Mouse (Mus musculus) bone marrow macrophage, adult 2 months (primary cell): ENCODE measurements around the gene Sox11. TPM values are rescaled to one million over a fixed set of nuclear protein-coding genes. Genes with fewer than 3 reads are reported as not detected.

Experiments
- H3K27ac ChIP-seq: 2 replicates; pipeline ENCODE4 v1.5.1; 2012; ENCODE audit warnings: low read depth, low read length; ENCODE audit not compliant: insufficient read depth
- H3K4me1 ChIP-seq: 2 replicates; pipeline ENCODE4 v1.6.1; 2012; ENCODE audit warnings: low read length; ENCODE audit not compliant: control insufficient read depth, insufficient read depth
- H3K4me3 ChIP-seq: 2 replicates; pipeline ENCODE4 v1.5.1; 2012; ENCODE audit warnings: mild to moderate bottlenecking, low read length, moderate library complexity; ENCODE audit not compliant: insufficient read depth
- CTCF ChIP-seq: IDR thresholded peaks from 2 replicates; pipeline ENCODE4 v1.5.1; 2012; ENCODE audit warnings: low read depth, mild to moderate bottlenecking, low read length, moderate library complexity
- POLR2A ChIP-seq: IDR thresholded peaks from 2 replicates; pipeline ENCODE4 v1.6.1; 2012; ENCODE audit warnings: mild to moderate bottlenecking, low read depth, low read length, borderline replicate concordance
- polyA plus RNA-seq: library from polyadenylated mRNA; stranded (reverse); fragments of >200 nt; gene quantifications from 2 replicates; pipeline ENCODE4 v1.2.4, GENCODE M21; 2012; ENCODE audit not compliant: missing spikeins, insufficient read depth, insufficient read length

Gene Sox11
- polyA plus RNA-seq, 1 experiment, result not detected

GRCm38 (mm10) chr12:27356571-27356970 is 14.2 kb upstream of the Sox11 start:
- TF ChIP-seq POLR2A, result no peak
- Histone ChIP-seq H3K27ac (no peak overlapping the region), H3K4me3 (no peak overlapping the region), H3K4me1 (no peaks in the 10 kb centered on the region)

GRCm38 (mm10) chr12:27343606-27344410 is 1.4 kb upstream of the Sox11 start:
- Histone ChIP-seq H3K4me1 (no peaks in the 10 kb centered on the region), H3K4me3 (no peak overlapping the region), H3K27ac (no peak overlapping the region)
- TF ChIP-seq CTCF (no peak), POLR2A (no peak)

GRCm38 (mm10) chr12:27342691-27343605 is 574 bp upstream of the Sox11 start:
- Histone ChIP-seq H3K4me3 (no peak overlapping the region), H3K27ac (no peak overlapping the region), H3K4me1 (no peaks in the 10 kb centered on the region)
- TF ChIP-seq POLR2A (no peak), CTCF (no peak)

- Histone ChIP-seq H3K4me1 (no peaks in the 10 kb centered on the region), H3K27ac (no peak overlapping the region), H3K4me3 (no peak overlapping the region)
- no peak for TF ChIP-seq POLR2A
- no peak for TF ChIP-seq CTCF
Measured at GRCm38 (mm10) chr12:27341130-27341870, 1.1 kb downstream of the Sox11 start.

- Histone ChIP-seq H3K4me3 (no peak overlapping the region), H3K4me1 (no peaks in the 10 kb centered on the region), H3K27ac (no peak overlapping the region)
- TF ChIP-seq POLR2A, result no peak
- no peak for TF ChIP-seq CTCF
Measured at GRCm38 (mm10) chr12:27340451-27341035, 1.8 kb downstream of the Sox11 start.

GRCm38 (mm10) chr12:27339171-27339751 is 3.1 kb downstream of the Sox11 start:
- Histone ChIP-seq H3K27ac (no peak overlapping the region), H3K4me3 (no peak overlapping the region), H3K4me1 (no peaks in the 10 kb centered on the region)
- TF ChIP-seq POLR2A (no peak), CTCF (no peak)

- H3K4me1 ChIP-seq, result no peaks in the 10 kb centered on the region
- TF ChIP-seq POLR2A (no peak), CTCF (no peak)
- no peak overlapping the region for H3K4me3 ChIP-seq
- no peak overlapping the region for H3K27ac ChIP-seq
Measured at GRCm38 (mm10) chr12:27338721-27339170, 3.6 kb downstream of the Sox11 start.

- Histone ChIP-seq H3K4me1 (no peaks in the 10 kb centered on the region), H3K4me3 (no peak overlapping the region), H3K27ac (no peak overlapping the region)
- TF ChIP-seq CTCF, result no peak
Measured at GRCm38 (mm10) chr12:27338116-27338515, 4.3 kb downstream of the Sox11 start.

GRCm38 (mm10) chr12:27337482-27337881 is 4.9 kb downstream of the Sox11 start:
- no peak overlapping the region for H3K4me3 ChIP-seq
- TF ChIP-seq POLR2A (no peak), CTCF (no peak)
- H3K4me1 ChIP-seq, result no peaks in the 10 kb centered on the region
- H3K27ac ChIP-seq, result no peak overlapping the region
